Mouse (Mus musculus) layer of hippocampus, adult 18-20 months (tissue): ENCODE data around the gene Gm21518. TPM values are rescaled to one million over a fixed set of nuclear protein-coding genes. Genes with fewer than 3 reads are reported as not detected.
"Not testable (repeated sequence)": the region's sequence is repeated elsewhere in the genome, so short reads cannot be mapped to it uniquely, and the experiment has no call there.

ENCODE experiments used
- DNase-seq, 2 experiments: peaks; one replicate each; pipeline ENCODE4 v3.0.0; 2022; ENCODE audit warnings: low spot score in 2 of 2
- long read RNA-seq: library from polyadenylated mRNA; stranded (forward); transcript quantifications from one replicate; pipeline ENCODE4 v2.0.0, GENCODE M21; 2021
- total RNA-seq, 2 experiments: library from RNA; stranded (reverse); gene quantifications; 2 replicates each; pipeline ENCODE4 v1.2.3; 2021

Gm21518 gene
- total RNA-seq: not detected
- long read RNA-seq: 0 reads

- not testable (repeated sequence) for DNase-seq
Measured at GRCm38 (mm10) chrY:62190566-62190965, at the start of gene Gm21518. TSS of gene Gm21518 (plus strand) at chrY:62190866.
